Mouse (Mus musculus): ENCODE results near the gene Fam71f2.

DNA sequence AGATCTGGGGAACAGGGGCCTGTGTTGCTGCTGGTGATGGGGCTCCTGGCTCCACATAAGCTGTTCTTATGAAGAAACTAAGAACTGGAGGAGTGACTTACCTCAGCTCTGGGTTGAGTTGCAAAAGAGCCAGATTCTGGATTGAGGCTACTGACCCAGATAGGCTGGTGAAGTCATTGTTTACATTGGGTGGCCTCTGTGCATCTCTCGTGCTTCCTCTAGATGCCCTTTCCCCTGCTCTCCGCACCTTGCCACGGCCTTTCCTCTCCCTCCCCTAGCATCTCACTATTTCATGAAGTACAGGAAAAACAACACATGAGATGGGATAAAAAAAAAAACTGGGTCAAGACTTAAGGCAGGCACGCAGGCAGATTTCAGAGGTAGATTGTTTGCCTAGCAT, 12.5 kb upstream of the Fam71f2 start:
- TF ChIP-seq POLR2A (IDR thresholded peaks at IDR 0.05; ENCODE audit: borderline replicate concordance, low read depth, low read length), result no peak
- TF ChIP-seq CTCF (IDR thresholded peaks at IDR 0.05; ENCODE audit: low read depth, low read length), result no peak
